Mouse (Mus musculus) myocyte (in vitro differentiated cells): Measurements from ENCODE around the gene Keap1. TPM values are rescaled to one million over a fixed set of nuclear protein-coding genes. Genes with fewer than 3 reads are reported as not detected.
A peak's percentile ranks its signal among the peaks of the same experiment; 100 is the strongest.

Experiments
- H3K27me3 ChIP-seq: one replicate; pipeline ENCODE4 v1.6.1; 2011; ENCODE audit not compliant: control insufficient read depth, insufficient read depth, insufficient read length
- H3K36me3 ChIP-seq: one replicate; pipeline ENCODE4 v1.6.1; 2011; ENCODE audit not compliant: control insufficient read depth, insufficient read depth
- H3K4me2 ChIP-seq: one replicate; pipeline ENCODE4 v1.6.1; 2011; ENCODE audit warnings: low read depth, control low read depth
- H3K4me3 ChIP-seq: one replicate; pipeline ENCODE4 v1.5.1; 2011; ENCODE audit warnings: mild to moderate bottlenecking, control low read depth, moderate library complexity
- H3K79me2 ChIP-seq: one replicate; pipeline ENCODE4 v1.6.1; 2011; ENCODE audit not compliant: control insufficient read depth, insufficient read depth
- H3ac ChIP-seq: one replicate; pipeline ENCODE4 v1.6.1; 2011; ENCODE audit not compliant: control insufficient read depth, insufficient read length
- CEBPB ChIP-seq: IDR thresholded peaks from 2 replicates; pipeline ENCODE4 v1.6.1; 2011; ENCODE audit warnings: mild to moderate bottlenecking, moderate library complexity; ENCODE audit not compliant: poor library complexity, insufficient read depth, severe bottlenecking
- E2F4 ChIP-seq: IDR thresholded peaks from one replicate; pipeline ENCODE4 v1.6.1; 2011; ENCODE audit warnings: mild to moderate bottlenecking, control low read depth, moderate library complexity; ENCODE audit not compliant: insufficient read depth
- MAX ChIP-seq: IDR thresholded peaks from one replicate; pipeline ENCODE4 v1.6.1; 2011; ENCODE audit warnings: low read depth, mild to moderate bottlenecking, control low read depth
- MYOD1 ChIP-seq, 3 experiments: IDR thresholded peaks; one replicate each; pipeline ENCODE4 v1.6.1; 2011; ENCODE audit warnings: control low read depth in 2 of 3, low read depth in 2 of 3, mild to moderate bottlenecking in 2 of 3, moderate library complexity in 1 of 3; ENCODE audit not compliant: insufficient read length in 2 of 3, control insufficient read depth in 1 of 3
- MYOG ChIP-seq, 3 experiments: IDR thresholded peaks; one replicate each; pipeline ENCODE4 v1.6.1; 2011; ENCODE audit warnings: control low read depth in 2 of 3, low read depth in 2 of 3, mild to moderate bottlenecking in 2 of 3; ENCODE audit not compliant: insufficient read length in 2 of 3, control insufficient read depth in 1 of 3, insufficient read depth in 1 of 3
- POLR2A ChIP-seq: IDR thresholded peaks from one replicate; pipeline ENCODE4 v1.6.1; 2011; ENCODE audit warnings: low read depth, mild to moderate bottlenecking, control low read depth, moderate library complexity; ENCODE audit not compliant: insufficient read length
- POLR2AphosphoS2 ChIP-seq: IDR thresholded peaks from one replicate; pipeline ENCODE4 v1.6.1; 2011; ENCODE audit warnings: low read depth, control low read depth; ENCODE audit not compliant: insufficient read length
- REST ChIP-seq: IDR thresholded peaks from one replicate; pipeline ENCODE4 v1.6.1; 2011; ENCODE audit warnings: mild to moderate bottlenecking, control low read depth, moderate library complexity; ENCODE audit not compliant: insufficient read depth, insufficient read length
- SRF ChIP-seq: IDR thresholded peaks from one replicate; pipeline ENCODE4 v1.6.1; 2011; ENCODE audit warnings: low read depth; ENCODE audit not compliant: control insufficient read depth, insufficient read length
- TCF12 ChIP-seq: IDR thresholded peaks from one replicate; pipeline ENCODE4 v1.6.1; 2011; ENCODE audit warnings: mild to moderate bottlenecking, control low read depth; ENCODE audit not compliant: poor library complexity, insufficient read depth, severe bottlenecking
- TCF3 ChIP-seq: IDR thresholded peaks from one replicate; pipeline ENCODE4 v1.6.1; 2011; ENCODE audit warnings: low read depth, control low read depth; ENCODE audit not compliant: insufficient read length
- USF1 ChIP-seq: IDR thresholded peaks from one replicate; pipeline ENCODE4 v1.6.1; 2011; ENCODE audit warnings: low read depth, mild to moderate bottlenecking, control low read depth, moderate library complexity
- polyA plus RNA-seq: library from polyadenylated mRNA; unstranded; fragments of >200 nt; fragmentation: generic; extraction: Trizol; gene quantifications from one replicate; pipeline ENCODE4 v1.2.1, GENCODE M21; 2012; ENCODE audit warnings: missing spikeins

The Keap1 gene
- polyA plus RNA-seq, 1 experiment = 34.1 TPM

DNA sequence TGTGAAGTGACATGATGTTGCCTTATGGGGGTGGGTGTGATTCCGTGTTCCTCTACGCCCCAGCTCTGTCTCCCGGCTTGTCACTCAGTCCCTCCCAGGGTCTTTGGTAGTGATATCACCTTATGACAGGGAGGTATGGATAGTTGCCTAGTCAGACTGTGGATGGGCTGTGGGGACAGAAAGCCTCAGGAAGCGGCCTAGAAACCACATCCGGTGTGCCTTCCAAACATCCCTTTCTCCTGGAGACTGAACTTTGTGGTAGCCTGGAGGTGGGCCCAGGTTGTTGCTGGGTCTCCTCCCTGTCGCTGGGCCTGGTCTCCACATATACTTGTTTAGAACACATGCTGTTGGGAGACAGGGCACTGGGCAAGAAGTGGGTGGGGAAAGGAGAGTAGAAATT lies 55.7 kb downstream of the Keap1 start:
- H3K36me3 ChIP-seq = no peaks in the 10 kb centered on the region
- H3K79me2 ChIP-seq = no peaks in the 10 kb centered on the region
- peak overlapping the region; percentile 7 for H3K4me3 ChIP-seq
- TF ChIP-seq TCF12 (no peak), POLR2AphosphoS2 (no peak), MYOD1 (IDR thresholded peaks at IDR 0.05; ENCODE audit: control insufficient read depth in 1 of 3, insufficient read length in 2 of 3, low read depth in 2 of 3) (no peak), E2F4 (no peak), MAX (no peak), USF1 (no peak), POLR2A (no peak), REST (no peak), SRF (no peak), TCF3 (no peak), CEBPB (no peak), MYOG (IDR thresholded peaks at IDR 0.05; ENCODE audit: control insufficient read depth in 1 of 3, insufficient read depth in 1 of 3, insufficient read length in 2 of 3, low read depth in 2 of 3) (no peak)
- no peaks in the 10 kb centered on the region for H3K27me3 ChIP-seq
- no peak overlapping the region for H3ac ChIP-seq
- peak overlapping the region; percentile 76 for H3K4me2 ChIP-seq

DNA sequence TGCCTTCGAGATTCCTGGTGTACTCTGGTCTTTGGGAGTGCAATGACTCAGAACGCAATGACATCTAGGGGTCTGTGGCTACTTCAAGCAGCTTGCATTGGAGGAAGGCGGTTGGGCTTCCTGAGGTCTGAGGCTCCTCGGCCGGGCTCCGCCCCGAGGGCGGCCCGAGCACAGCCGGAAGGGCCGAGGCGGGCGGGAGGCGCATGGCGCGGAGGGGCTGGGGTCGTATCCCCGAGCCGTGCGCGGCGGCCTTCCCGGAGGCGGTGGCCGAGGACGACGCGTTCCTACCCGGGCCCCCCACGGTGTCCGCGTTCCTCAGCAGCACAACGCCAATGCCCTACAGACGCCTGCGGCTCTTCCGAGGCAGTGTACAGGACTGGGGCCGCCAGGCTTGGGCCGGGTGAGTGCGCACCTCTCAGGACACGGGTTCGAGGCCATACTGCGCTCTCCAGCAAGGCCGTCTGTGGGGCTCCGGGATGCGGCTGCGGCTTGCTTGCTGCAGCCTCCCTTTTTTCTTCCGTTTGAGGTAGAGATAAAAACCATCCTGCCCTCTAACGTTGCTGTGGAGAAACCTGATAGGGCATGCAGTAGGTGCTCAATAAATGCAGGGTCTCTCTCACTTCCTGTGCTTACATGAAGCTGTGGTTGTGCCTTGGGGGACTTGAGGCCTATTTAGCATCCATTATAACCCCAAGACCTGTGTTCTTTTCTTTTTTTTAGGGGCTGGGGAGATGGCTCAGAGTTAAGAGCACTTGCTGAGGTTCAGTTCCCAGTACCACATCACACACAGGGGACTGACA lies 57.5 kb downstream of the Keap1 start:
- Histone ChIP-seq H3K4me3 (peak overlapping the region; percentile 14), H3K4me2 (peak overlapping the region; percentile 43), H3K36me3 (no peaks in the 10 kb centered on the region), H3ac (no peak overlapping the region), H3K79me2 (no peaks in the 10 kb centered on the region), H3K27me3 (no peaks in the 10 kb centered on the region)
- peak; percentile 63 for TF ChIP-seq POLR2A
- no peak for TF ChIP-seq SRF

DNA sequence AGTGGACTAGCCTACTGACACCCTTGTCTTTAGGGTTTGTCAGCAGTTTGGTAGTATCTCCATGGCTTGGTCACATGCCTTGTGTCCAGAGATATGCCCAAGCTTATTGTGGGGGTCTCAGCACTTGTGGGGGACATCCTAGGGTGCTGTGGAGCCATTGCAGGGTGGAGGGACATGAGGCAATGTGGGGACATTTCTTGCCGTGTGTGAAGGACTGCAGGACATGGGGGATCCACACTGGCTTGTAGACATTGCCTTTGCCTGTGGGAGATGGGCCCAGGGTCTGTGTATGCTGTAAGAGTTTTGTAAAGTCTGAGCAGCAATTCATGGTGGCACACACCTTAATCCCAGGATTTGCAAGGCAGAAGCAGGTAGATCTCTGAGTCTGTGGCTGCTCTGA lies 58.3 kb downstream of the Keap1 start:
- H3K36me3 ChIP-seq = no peaks in the 10 kb centered on the region
- H3K27me3 ChIP-seq = no peaks in the 10 kb centered on the region
- TF ChIP-seq REST = no peak
- no peak for TF ChIP-seq CEBPB
- no peak for TF ChIP-seq TCF12
- no peak for TF ChIP-seq USF1
- TF ChIP-seq TCF3 = no peak
- TF ChIP-seq SRF = no peak
- no peak for TF ChIP-seq POLR2AphosphoS2
- no peak for TF ChIP-seq MYOD1 (IDR thresholded peaks at IDR 0.05; ENCODE audit: control insufficient read depth in 1 of 3, insufficient read length in 2 of 3, low read depth in 2 of 3)
- no peak for TF ChIP-seq MYOG (IDR thresholded peaks at IDR 0.05; ENCODE audit: control insufficient read depth in 1 of 3, insufficient read depth in 1 of 3, insufficient read length in 2 of 3, low read depth in 2 of 3)
- no peak for TF ChIP-seq MAX
- no peak for TF ChIP-seq POLR2A
- TF ChIP-seq E2F4 = no peak
- H3ac ChIP-seq = no peak overlapping the region
- H3K79me2 ChIP-seq = no peaks in the 10 kb centered on the region
- peak overlapping the region; percentile 43 for H3K4me2 ChIP-seq
- H3K4me3 ChIP-seq = peak overlapping the region; percentile 14

DNA sequence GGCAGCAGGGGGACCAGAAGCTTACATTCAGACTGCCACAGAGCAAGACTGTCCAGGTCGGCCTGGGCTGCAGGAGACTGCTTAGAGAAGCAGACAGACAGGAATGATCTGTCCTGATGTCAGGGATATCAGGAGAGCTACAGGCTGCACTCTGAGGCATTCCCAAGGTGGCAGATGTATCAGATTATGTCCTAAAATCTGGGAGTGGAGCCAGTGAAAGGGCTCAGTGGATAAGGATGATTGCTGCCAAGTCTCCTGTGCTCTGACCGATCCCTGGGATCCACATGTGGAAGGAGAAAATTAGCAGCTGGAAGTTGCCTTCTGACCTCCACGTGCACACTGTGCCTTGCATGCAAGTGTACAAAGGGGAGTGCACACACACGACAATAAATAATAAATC lies 58.8 kb downstream of the Keap1 start:
- Histone ChIP-seq H3ac (no peak overlapping the region), H3K4me2 (no peak overlapping the region), H3K36me3 (no peaks in the 10 kb centered on the region), H3K4me3 (no peak overlapping the region), H3K27me3 (no peaks in the 10 kb centered on the region), H3K79me2 (no peaks in the 10 kb centered on the region)
- TF ChIP-seq MYOD1 (IDR thresholded peaks at IDR 0.05; ENCODE audit: control insufficient read depth in 1 of 3, insufficient read length in 2 of 3, low read depth in 2 of 3) (no peak), TCF3 (no peak), MAX (no peak), REST (no peak), SRF (no peak), USF1 (no peak), E2F4 (no peak), TCF12 (no peak), MYOG (IDR thresholded peaks at IDR 0.05; ENCODE audit: control insufficient read depth in 1 of 3, insufficient read depth in 1 of 3, insufficient read length in 2 of 3, low read depth in 2 of 3) (no peak), POLR2AphosphoS2 (no peak), CEBPB (no peak), POLR2A (no peak)

Other genes starting within 250 kb of the Keap1 start
- gene Mrpl4, start 236.6 kb downstream of the Keap1 start, polyA plus RNA-seq = 110 TPM
- gene Icam1, start 223.4 kb downstream of the Keap1 start, polyA plus RNA-seq = 0.06 TPM
- gene Icam4, start 210.0 kb downstream of the Keap1 start, polyA plus RNA-seq = 0.73 TPM
- gene Icam5, start 207.3 kb downstream of the Keap1 start, polyA plus RNA-seq = 0.25 TPM
- 0.26 TPM for gene Zglp1, start 172.3 kb downstream of the Keap1 start, polyA plus RNA-seq
- 0.42 TPM for gene Gm49373, start 166.3 kb downstream of the Keap1 start, polyA plus RNA-seq
- gene Fdx1l, start 165.7 kb downstream of the Keap1 start, polyA plus RNA-seq = 75.0 TPM
- 2.2 TPM for gene Gm38431, start 147.4 kb downstream of the Keap1 start, polyA plus RNA-seq
- 24.6 TPM for gene Raver1, start 147.4 kb downstream of the Keap1 start, polyA plus RNA-seq
- gene Tyk2, start 108.1 kb downstream of the Keap1 start, polyA plus RNA-seq = 11.4 TPM
- gene Cdc37, start 89.4 kb downstream of the Keap1 start, polyA plus RNA-seq = 288 TPM
- gene Pde4a, start 73.6 kb downstream of the Keap1 start, polyA plus RNA-seq = 3.6 TPM
- 0.22 TPM for gene S1pr5, start 9.1 kb upstream of the Keap1 start, polyA plus RNA-seq
- 39.8 TPM for gene Atg4d, start 25.9 kb upstream of the Keap1 start, polyA plus RNA-seq
- gene Kri1, start 48.6 kb upstream of the Keap1 start, polyA plus RNA-seq = 31.4 TPM
- gene Cdkn2d, start 52.0 kb upstream of the Keap1 start, polyA plus RNA-seq = 53.2 TPM
- gene Ap1m2, start 73.0 kb upstream of the Keap1 start, polyA plus RNA-seq = not detected
- 173 TPM for gene Slc44a2, start 81.3 kb upstream of the Keap1 start, polyA plus RNA-seq
- 56.6 TPM for gene Ilf3, start 128.5 kb upstream of the Keap1 start, polyA plus RNA-seq
- 55.3 TPM for gene Qtrt1, start 172.5 kb upstream of the Keap1 start, polyA plus RNA-seq
- gene Dnm2, start 185.5 kb upstream of the Keap1 start, polyA plus RNA-seq = 157 TPM